Mouse (Mus musculus) lung, postnatal 25 days (tissue): ENCODE measurements around the gene Ccdc51.

Experiments
- DNase-seq: peaks from one replicate; pipeline ENCODE4 v3.0.0; 2022; ENCODE audit warnings: low spot score

The Ccdc51 gene

DNA sequence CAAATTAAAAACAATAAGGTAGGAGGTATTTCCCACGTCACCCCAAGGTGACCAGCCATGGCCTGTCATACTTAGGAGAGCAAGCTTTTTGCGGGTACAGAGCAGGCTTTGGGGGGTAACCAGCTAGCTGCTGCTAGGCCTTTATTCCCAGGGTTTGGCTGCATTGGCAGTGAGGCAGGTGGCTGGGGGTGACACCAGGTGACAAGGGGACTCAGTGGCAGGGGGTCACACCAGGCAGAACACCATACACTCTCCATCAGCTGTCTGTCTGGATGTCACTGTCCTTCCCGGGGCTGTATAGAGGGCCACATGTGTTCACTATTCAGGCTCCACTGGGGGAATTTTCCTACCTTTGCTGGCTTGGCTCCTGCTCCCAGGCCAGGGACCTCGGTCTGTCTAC, 25.4 kb upstream of the Ccdc51 start:
- DNase-seq, result no peak

DNA sequence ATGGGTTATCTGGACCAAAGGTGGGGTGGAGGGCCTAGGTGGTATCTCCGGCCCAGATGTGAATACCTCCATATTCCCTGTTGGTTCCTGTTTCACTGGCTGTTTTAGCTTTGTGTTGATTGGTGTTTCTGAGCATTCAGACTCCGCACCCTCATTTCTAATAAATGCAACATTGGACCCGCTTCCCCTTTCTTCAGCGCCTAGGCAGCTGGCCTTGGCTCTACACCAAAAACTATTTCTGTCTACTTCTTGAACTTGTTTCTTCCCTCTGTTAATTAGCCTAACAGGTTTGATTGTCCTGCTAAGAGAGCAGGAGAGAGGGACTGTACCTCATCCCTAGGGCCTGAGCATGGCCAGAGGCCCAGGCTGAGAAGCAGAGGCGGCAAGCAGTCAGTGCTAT, 24.8 kb upstream of the Ccdc51 start:
- peak; percentile 45 for DNase-seq

DNA sequence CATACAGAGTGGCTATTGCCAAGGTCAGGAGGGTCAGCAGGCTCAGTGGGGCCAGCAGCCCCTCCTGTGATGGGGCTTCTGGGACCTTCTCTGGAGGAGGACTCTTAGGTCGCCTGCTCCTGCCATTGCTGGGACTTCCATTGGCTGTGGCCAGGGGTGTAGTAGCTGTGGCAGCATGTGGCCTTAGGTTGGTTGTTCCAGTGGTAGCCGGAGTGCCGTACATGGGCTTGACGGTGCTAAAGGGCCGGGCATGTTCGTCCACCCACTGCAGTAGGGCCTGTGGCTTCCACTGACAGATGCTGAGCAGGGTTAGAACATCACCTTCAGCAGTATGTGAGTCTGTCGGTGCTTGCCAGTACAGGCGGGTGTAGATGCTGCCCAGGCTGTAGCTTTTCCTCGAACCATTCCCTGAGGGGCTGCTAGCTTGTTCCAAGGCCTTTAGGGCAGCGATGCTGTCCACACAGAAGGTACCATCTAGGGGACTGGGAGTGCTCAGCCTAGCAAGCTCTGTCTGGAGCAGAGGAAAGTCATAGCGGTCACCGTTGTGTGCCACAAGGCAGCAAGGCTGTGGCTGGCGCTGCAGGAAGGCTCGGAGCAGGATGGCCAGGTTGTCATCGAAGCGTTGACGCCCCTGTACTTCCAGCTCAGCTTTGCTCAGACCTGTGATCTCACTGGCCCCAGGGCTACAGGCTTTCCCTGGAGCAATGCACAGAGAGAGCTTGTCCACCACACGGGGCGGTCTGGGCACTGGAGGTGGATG, 24.1 kb upstream of the Ccdc51 start:
- DNase-seq, result no peak

DNA sequence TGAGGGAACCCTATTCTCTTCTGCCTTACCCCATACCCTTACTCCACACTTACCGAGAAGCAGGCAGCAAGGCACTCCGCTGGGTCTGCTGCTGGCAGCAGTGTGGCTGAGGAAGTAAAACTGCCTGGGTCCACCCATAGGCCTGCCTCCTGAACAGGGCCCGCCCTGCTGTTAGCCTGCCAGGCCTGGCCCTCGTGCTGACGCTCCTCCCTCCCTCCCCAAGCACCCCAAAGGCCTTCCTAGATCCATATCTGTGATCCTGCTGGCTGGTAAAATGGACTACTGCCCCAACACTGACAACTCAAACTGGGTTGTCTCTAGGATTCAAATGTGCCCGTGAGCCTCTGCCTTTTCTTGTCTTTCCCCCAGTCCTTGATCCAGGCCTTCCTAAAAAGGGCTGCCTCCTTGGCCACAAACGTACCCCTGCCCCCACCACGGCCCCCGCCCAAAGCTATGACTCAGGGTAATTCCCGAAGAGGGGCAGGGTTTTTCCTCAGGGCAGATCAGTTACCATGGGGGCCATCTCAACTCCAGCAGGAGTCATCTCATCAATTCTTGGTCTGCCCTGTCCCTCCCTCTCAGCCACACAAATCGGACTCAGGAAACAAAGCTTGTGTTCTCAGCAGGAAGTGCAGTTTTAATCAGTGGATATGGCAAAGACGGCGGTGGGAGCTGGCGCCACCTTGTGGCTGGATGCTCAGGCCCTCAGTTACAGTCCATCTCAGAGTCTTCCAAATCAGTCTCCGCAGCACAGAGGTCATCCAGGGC, 23.0 kb upstream of the Ccdc51 start, which contains the start of gene Trex1:
TSS of gene Trex1 (minus strand) at position 599 of the 768 bp plus-strand sequence.
- DNase-seq, result peak; percentile 94

DNA sequence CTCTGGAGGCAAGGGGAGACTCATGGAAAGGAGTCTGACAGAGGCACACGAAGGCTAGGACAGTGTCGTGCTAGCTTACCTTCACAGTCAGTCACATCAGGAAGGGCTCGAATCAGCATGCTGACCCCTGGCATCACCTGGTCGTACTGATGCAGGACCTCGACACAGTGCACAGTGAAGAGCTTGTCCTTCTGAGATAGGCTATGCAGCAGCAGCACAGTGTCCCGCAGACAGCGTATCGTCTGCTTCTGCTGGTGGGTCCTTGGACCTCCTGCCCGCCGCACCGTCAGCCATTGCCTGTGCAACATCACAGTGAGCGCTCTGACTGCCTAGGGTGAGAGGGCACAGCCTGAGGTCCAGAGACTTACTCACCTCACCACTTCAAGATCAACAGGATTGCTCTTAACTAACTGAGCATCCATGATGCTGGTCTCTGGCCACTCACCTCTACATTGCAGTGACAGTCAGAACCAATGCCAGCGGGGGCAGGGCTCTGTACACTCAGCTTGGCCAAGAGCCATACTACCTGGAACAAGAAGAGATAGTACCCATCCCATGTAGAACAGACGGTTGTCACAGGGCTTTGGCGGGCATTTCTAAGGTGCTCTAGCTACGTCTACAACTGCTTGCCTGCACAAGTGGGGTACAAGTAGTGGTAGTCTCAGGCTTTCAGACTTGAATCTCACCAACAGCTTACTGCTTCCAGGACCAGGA, 22.0 kb upstream of the Ccdc51 start:
- DNase-seq, result no peak

DNA sequence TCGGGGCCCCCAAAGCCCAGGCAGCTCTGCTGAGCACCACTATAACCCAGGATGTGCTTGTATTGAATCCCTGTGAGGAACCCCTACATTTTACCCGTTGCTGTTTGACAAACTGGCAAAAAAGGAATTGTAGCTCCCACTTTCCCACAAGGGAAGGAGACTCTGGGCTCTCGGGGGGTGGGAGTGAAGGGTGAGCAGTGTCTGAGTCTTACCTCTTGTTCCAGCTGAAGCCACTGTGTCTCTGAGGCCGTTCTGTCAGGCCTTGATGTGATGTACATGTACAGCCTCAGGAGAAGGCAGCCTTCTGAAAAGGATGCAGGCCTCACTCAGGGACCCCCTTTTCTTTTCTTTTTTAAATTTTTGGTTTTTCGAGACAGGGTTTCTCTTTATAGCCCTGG, 21.4 kb upstream of the Ccdc51 start:
- DNase-seq, result no peak

DNA sequence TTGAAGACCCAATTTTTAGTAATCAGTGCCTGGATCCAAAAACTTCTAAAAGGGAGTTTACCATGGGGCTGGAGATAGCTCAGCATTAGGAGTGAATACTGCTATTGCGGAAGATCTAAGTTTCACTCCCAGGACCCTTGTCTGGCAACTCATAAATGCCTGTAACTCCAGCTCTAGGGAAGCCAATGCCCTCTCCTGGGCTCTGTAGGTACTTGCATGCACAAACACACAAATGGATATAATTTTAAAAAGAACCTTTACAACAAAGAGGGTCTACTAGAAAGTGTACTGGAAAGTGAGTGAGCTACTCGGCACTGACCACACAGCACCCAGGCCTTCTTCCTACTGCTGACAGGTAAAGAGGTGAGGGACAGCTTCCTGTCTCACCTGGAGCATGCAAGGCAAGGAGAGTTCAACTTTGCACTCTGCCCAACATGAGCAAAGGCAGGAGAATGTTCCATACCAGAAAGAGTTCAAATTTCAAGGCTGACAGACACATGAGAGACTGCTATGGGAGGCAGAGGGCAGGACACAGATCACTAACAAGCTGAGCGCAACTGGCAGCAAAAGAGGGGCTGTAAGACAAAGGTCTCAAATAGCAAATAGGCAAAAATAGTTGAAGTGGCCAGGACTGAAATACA, 14.1 kb upstream of the Ccdc51 start:
- no peak for DNase-seq

DNA sequence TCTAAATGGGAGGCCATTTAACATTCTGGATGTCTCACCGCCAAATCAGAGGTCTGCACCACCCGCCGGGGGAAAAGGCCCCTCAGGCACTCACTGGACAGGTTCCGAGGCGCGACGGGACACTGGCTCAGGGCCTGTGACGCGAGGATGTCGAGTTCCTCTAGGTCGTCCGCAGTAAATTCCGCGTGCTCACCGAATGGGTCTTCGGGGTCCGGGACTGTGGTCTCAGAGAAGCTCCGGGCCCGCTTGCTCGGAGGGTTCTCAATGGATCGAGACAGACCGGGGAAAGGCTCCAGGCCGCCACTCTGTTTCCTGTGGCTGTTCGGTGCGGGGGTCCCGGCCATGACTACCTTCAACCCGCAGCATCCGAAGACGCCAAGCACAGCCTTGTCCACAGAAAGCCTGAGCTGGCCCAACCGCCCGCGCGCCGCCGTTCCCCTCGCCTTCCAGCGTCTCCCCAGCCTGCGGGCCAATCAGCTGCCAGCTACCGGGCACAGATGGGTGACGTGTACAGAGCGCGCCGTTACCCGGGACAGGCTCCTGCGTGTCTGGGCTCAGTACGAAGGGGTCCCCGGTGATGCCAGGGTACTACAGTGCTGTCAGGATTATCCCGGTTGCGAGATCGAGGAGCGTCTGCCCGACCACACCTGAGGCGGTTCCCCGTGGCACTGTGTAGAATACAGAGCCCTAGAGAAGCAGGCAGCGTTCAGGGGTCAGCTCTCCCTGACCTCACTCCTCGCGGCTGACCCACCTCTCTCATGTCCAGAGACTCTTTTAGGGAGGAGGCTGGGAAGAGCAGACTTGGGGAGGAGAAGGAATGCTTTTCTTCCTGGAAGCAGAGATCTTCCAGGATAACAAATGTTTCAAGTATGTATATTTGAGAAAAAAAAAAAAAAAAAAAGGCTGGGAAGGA, 8.4 kb upstream of the Ccdc51 start, which contains the start of gene Atrip:
TSS of gene Atrip (minus strand) at position 464 of the 913 bp plus-strand sequence.
- DNase-seq, result peak; percentile 91

DNA sequence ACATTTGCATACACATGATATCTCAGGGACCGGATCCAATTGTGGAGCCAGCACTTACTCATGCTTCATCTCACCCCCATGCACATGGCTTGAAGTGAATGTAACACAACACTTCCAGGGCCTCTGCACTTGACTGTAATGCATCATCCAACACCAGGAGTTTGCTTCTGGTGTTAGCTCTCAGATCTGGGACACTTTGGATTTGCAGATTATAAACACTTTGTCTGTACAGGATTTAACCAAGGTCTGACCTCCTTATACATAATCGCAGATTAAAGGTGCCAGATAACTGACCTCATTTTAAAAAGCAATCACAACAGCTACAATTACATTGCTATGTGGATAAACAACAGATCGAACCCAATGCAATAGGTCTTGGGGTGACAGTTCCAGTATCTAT, 1.8 kb upstream of the Ccdc51 start:
- DNase-seq, result no peak

DNA sequence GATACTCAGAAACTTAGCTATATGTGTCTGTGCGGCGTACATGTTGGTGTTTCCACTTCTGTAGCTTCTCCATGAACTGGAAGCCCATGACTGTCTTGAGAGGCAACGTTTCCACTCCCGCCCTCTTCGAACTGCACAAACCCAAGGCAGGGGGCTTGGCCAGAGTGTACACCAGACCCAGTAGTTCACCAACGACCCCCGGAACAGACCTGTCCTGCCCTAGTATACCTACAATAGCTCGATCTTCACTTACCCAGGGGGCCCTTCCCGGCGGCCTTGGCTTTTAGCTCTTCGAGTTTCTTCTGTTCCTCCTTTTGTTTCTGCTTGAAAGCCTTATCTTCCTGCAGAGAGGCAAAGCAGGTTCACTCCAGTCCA, 557 bp upstream of the Ccdc51 start:
- no peak for DNase-seq

DNA sequence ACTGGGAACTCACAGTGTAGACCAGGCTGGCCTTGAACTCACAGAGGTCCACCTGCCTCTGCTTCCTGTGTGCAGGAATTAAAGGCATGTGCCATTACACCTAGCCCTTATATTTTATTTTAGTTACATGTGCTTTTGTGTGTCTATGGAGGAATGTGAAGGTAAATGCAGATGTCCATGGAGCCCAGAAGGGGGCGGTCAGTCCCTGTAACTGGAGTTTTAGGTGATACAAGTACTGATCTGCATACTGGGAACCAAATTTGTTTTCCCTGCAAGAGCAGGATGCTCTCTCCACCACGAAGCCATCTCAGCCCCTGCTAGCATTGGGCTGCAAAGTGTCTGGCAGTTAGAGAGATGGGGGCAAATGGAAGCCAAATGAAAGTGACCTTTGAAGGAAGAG, 2.6 kb downstream of the Ccdc51 start:
- no peak for DNase-seq

DNA sequence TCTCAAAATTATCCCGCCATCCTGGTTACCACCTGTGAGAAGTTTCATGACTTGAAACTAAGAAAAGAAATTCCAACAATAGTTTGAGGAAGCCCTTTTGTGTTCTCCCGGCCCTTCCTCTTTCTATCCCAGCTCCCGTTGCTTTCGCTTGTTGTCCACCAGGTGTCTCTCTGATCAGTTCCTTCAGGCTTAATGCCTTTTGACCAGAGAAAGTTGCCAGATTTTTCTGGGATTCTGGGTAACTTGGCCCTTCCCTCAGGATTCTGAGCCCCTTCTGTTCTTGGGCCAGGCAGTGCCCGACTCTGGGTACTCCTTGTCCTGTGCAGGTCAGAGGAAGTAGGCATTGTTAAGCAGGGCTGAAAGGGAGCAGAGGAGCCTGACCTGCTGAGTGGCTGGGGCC, 5.7 kb downstream of the Ccdc51 start:
- DNase-seq, result peak; percentile 45

DNA sequence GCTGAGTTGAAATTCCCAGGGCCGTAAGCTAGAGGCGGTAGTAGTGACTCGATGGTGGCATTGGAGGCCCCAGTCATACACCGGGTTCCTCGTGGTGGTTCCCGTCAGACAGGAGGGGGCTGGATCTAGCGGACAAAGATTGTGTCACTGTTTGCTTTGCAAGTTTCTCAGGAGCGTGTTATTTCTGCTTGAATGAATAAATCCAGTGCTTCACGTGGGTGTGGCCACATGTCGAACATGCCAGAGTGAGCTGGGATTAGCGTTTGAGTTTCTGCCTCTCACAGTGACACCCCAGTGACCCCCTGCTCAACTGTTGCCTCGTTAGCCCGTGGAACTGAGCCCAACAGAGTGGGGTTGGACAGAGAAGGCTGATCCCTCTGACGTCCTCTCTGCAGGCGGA, 8.2 kb downstream of the Ccdc51 start:
- DNase-seq, result peak; percentile 47

DNA sequence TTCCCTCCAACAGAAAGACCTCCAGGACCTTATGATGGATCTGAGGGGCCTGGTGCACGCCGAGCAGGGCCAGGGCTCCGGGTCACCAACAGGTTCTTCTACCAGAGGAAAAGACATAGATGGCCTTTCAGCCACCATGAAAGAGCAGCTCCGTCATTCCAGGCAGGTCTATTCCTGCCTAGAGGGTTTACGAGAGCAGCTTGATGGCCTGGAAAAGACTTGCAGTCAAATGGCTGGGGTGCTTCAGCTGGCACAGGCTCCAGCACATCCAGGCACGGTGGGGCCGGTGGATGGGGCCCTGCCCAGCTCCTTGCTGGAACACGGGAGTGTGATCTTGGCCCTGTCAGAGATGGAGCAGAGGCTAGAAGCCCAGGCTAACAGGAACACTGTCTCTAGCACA, 9.5 kb downstream of the Ccdc51 start:
- DNase-seq, result no peak

DNA sequence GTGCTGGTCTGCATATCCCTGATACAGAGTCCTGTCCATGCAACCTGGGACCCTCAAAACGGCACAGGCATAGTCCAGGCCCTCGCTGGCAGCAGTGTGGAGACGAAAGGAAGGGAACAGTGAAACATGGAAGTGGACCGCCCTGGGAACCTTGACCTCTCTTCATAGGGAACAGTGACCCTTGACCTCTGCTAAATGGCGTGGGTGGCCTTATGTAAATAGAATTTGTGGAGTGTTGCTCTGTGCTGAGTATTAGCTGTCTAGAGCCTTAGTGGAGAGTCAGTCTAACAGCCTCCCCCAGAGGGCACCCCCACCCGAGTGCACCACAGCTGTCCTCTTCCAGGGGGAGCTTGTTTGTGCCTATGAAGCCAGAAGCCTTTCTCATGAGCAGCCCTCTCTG, 10.5 kb downstream of the Ccdc51 start:
- DNase-seq, result no peak

DNA sequence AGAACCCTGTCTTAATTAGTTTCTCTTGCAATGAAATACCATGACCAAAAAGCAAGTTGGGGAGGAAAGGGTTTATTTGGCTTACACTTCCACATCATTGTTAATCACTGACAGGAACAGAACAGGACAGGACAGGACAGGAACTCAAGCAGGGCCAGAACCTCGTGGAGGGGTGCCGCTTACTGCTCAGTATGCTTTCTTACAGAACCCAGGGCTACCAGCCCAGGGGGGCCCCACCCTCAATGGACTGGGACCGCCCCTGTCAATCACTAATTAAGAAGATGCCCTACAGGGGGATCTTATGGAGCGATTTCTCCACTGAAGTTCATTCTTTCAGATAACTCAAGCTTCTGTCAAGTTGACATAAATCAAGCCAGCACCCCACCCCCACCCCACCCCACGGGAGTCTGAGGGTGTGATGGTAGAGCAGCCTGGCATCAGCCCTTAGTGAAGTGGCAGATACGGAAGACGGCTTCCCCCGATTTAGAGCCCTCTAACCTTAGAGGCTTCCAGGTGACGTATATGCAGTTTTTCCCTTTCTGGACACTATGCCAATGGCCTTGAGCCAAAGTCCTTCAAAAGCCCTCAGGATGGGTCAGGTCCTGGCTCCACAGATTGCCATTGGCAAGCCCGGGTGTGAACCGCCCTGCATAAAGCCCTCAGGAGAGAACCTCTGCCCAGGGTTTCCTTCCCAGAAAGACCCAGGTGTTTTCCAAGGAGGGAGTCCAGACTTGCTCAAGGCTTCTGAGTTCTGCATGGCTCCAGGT, 11.7 kb downstream of the Ccdc51 start:
- peak; percentile 72 for DNase-seq

DNA sequence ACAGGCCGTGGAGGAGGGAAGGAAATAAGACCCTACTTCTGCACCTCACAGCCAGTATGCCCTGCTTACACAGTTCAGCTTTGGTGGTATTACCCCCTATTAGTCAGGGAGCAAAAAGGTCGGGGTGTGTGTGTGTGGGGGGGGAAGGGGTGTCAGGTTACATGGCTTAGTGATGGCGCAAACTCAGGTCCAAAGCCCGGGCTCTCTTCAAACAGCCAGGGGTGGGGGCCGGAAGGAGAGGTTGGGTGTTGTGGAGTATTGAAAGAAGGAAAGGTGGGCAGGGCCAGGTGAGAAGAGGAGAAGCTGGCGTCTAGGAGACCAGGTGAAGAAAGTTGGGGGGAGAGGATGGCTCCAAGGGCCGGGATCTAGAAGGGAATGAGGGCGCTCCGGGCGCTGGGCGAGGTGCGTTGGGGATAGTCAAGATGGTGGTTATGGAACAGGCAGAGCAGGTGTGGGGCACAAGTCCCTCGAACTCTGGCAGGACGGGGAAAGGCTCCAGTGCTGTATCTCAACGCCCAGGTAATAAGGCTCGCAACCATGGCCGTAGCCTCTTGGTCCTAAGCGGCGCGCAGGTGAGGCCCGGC, 12.4 kb downstream of the Ccdc51 start:
- peak; percentile 76 for DNase-seq

DNA sequence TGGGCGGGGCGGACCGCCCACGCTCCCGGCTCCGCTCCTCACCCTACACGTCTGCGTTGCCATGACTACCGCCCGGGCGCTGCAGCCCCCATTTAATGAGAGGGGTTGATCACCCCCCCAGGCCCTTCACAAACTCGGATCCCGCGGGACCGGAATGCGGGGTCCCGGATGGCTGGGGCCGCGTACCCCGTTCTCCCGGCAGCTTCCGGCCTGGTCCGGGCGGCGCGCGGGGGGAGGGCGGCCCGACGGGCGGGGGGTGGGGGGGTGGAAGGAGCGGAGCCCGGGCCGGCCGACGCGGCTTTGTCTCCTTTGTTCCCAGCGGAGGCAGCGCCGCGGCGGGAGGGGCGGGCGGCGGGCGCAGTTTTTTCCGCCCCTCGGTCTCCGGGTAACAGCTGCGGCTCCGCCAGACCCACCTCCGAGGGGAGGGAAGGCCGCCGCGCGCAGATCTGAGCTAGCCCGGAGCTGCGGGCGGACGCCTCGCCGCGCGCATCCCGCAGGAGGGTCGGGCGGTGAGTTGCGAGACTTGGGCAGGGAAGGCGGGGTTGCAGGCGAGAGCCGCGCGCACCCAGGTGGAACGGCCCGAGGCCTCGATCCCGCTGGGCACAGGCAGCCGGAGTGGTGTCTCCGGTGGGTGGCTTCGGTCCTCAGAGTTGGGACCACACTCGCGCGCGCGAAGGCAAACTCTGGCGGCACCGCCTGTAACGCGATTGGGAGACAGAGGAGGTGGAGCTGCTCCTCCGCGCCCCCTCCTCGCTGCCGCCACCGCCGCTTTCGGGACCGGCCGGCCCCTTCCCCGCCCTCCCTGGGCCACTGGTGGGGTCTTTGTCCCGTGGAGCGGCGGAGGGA, 13.1 kb downstream of the Ccdc51 start, which contains the start of gene Plxnb1:
TSS of gene Plxnb1 (plus strand) at position 253 of the 846 bp plus-strand sequence.
- DNase-seq, result peak; percentile 62

DNA sequence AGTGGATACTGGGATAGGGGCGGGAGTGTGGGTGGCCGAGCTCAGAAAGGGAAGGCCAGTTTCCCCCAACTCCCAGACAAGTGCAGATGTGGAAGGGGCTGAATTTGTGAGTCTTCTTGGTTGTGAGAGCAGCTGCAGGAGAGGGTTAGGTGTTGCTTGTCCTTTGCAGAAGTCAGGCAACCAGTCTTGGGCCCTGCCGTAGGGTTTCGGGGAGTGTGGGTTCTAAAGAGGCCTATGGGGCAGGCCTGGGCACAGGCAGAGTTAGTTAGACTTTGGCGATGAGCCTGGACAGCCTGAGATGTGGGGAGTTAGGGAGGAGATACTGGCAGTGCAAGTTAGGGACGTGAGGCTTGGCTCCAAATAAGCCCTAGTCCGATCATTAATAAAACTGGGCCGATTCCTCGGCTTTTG, 14.0 kb downstream of the Ccdc51 start:
- DNase-seq, result no peak
